Mouse (Mus musculus) mouse trophoblast stem cell (cell line): ENCODE results near the gene Mobp.

Experiments used
- in situ Hi-C, 2 experiments: fragments of 300-500 bp; cut with MseI, MboI; formaldehyde crosslinking; loops; 2 replicates in 1 of 2; 3 replicates in 1 of 2; pipeline ENCODE4 v1.15.1; 2025

Mobp gene

GRCm38 (mm10) chr9:120210068-120210467 is 60.6 kb downstream of the Mobp start:
- in situ Hi-C loops: loop anchor here in 1 of 2 experiments (25.0 kb wide), 1 partner anchor 177 kb away; no protein-coding TSS in a partner anchor

- in situ Hi-C loops: loop anchor here in 1 of 2 experiments (25.0 kb wide), 1 partner anchor 176 kb away; no protein-coding TSS in a partner anchor
Measured at GRCm38 (mm10) chr9:120210865-120211264, 61.4 kb downstream of the Mobp start.

- in situ Hi-C loops: loop anchor here in 1 of 2 experiments (25.0 kb wide), 1 partner anchor 174 kb away; no protein-coding TSS in a partner anchor
Measured at GRCm38 (mm10) chr9:120212936-120213335, 63.4 kb downstream of the Mobp start.

- in situ Hi-C loops: loop anchor here in 1 of 2 experiments (25.0 kb wide), 1 partner anchor 172 kb away; no protein-coding TSS in a partner anchor
Measured at GRCm38 (mm10) chr9:120214978-120215495, 65.5 kb downstream of the Mobp start.

GRCm38 (mm10) chr9:120219411-120219810 is 69.9 kb downstream of the Mobp start:
- in situ Hi-C loops: loop anchor here in 1 of 2 experiments (25.0 kb wide), 1 partner anchor 168 kb away; no protein-coding TSS in a partner anchor
